Mouse (Mus musculus) kidney, embryonic 14.5 days (tissue): ENCODE results near the gene Snx3. TPM values are rescaled to one million over a fixed set of nuclear protein-coding genes. Genes with fewer than 3 reads are reported as not detected.
A peak's percentile ranks its signal among the peaks of the same experiment; 100 is the strongest.

Source experiments
- ATAC-seq: fragments of 200-750 bp; cut with Nextera tagmentation; 2 replicates; pipeline ENCODE4 v1.8.0; 2017; ENCODE audit warnings: moderate number of reproducible peaks, mild to moderate bottlenecking, moderate TSS enrichment, moderate library complexity; ENCODE audit not compliant: low FRiP score, low TSS enrichment
- H3K27ac ChIP-seq: fragments of 300-500 bp; sonication (generic); 2 replicates; pipeline ENCODE4 v1.5.1; 2014; ENCODE audit warnings: low read depth, mild to moderate bottlenecking, low read length, moderate library complexity, mixed read lengths
- H3K27me3 ChIP-seq: fragments of 300-500 bp; sonication (generic); 2 replicates; pipeline ENCODE4 v1.6.1; 2014; ENCODE audit warnings: mild to moderate bottlenecking, low read length; ENCODE audit not compliant: control insufficient read depth, insufficient read depth
- H3K36me3 ChIP-seq: fragments of 300-500 bp; sonication (generic); 2 replicates; pipeline ENCODE4 v1.6.1; 2014; ENCODE audit warnings: low read length, mixed read lengths; ENCODE audit not compliant: control insufficient read depth, insufficient read depth
- H3K4me1 ChIP-seq: fragments of 300-500 bp; sonication (generic); 2 replicates; pipeline ENCODE4 v1.6.1; 2014; ENCODE audit warnings: low read length, mixed read lengths; ENCODE audit not compliant: control insufficient read depth, insufficient read depth
- H3K4me2 ChIP-seq: fragments of 300-500 bp; sonication (generic); replicated peaks from 2 replicates; pipeline ENCODE4 v1.6.1; 2014; ENCODE audit warnings: low read depth, mild to moderate bottlenecking, low read length
- H3K4me3 ChIP-seq: fragments of 300-500 bp; sonication (generic); 2 replicates; pipeline ENCODE4 v1.5.1; 2014; ENCODE audit warnings: mild to moderate bottlenecking, low read length
- H3K9ac ChIP-seq: fragments of 300-500 bp; sonication (generic); 2 replicates; pipeline ENCODE4 v1.6.1; 2014; ENCODE audit warnings: low read depth, mild to moderate bottlenecking, low read length, moderate library complexity
- H3K9me3 ChIP-seq: fragments of 300-500 bp; sonication (generic); 2 replicates; pipeline ENCODE4 v1.6.1; 2016; ENCODE audit warnings: low read length; ENCODE audit not compliant: control insufficient read depth
- WGBS: fragments of 180-500 bp; shearing (Covaris S2); extraction: QIAGEN DNeasy Blood & Tissue Kit; methylation state at CpG from one replicate; pipeline ENCODE4 v1.1.7; 2014; 5-methylcytosine and 5-hydroxymethylcytosine counted together
- polyA plus RNA-seq: library from polyadenylated mRNA; unstranded; fragments of >200 nt; fragmentation: Nextera tagmentation; extraction: Ambion mirVana; gene quantifications from 2 replicates; pipeline ENCODE4 v1.2.1, GENCODE M21; 2014

Gene Snx3
- 278 and 302 TPM in 2 replicates for polyA plus RNA-seq

DNA sequence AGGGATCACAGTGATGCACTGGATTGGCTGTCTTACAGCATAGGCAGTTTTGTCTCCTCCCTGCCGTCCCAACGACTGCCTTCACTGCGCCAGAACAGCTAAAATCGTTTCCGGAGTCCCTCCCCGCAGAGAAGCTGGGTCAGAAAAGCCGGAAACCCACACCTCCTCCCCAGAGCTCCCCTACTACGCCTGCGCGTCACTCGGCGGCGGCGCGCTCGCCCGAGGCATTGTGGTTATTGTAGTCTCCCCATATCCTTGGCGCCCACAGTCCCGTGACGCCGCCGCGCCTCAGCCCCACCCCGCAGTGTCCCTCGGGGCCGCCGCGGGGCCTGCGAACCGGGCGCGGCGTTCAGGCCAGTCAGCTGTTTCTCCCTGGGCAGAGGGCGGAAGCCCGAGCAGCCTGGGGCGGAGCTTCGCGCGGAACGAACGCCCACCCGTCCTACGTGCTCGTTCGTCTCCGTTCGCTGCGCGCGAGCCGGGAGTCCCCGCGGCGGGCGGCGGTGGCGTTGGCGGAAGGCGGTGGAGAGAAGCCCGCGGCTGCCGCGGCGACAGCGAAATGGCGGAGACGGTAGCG is at the start of gene Snx3:
TSS of gene Snx3 (plus strand) at position 256 of the 574 bp plus-strand sequence.
- H3K27ac ChIP-seq: peak within 1 kb of the TSS; percentile 95
- peak; percentile 97 for ATAC-seq
- H3K4me3 ChIP-seq: peak within 1 kb of the TSS; percentile 86
- H3K4me1 ChIP-seq: 0 out of 2 replicates have a peak, but pooled peaks cover 5% of the 10 kb centered on the region
- H3K27me3 ChIP-seq: no peaks in the 10 kb centered on the region
- under 1% methylated on average over 68 of the region's 68 CpGs for WGBS
- peak within 1 kb of the TSS; percentile 89 for H3K9ac ChIP-seq
- no peaks in the 10 kb centered on the region for H3K36me3 ChIP-seq
- peak within 1 kb of the TSS; percentile 72 for H3K4me2 ChIP-seq
- no peaks in the 10 kb centered on the region for H3K9me3 ChIP-seq

DNA sequence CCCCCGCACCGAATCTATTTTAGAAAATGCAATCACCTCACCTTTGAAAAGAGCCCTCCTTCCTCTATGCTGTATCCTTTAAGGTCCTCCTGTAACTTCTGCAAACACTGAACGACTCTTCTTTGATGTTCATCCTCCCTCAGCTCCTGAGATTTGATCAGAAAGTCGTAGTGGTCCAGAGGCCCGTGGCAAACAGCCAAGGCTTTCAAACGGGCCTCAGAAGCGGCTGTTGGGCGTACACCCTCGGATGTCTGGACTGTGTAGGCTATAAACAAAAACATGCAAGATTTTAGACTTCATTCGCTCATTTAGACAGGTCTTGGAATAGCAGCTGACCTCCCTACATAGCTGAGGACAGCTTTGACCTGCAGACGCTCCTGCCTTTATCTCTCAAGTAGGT is 47.6 kb upstream of the Snx3 start:
- H3K27ac ChIP-seq: no peak overlapping the region
- H3K9ac ChIP-seq: no peak overlapping the region
- WGBS: 70% methylated on average over 11 of the region's 11 CpGs
- H3K27me3 ChIP-seq: no peaks in the 10 kb centered on the region
- ATAC-seq: no peak
- no peaks in the 10 kb centered on the region for H3K4me1 ChIP-seq
- peaks cover 3% of the 10 kb centered on the region; the same call in 1 of the 2 replicates for H3K9me3 ChIP-seq
- no peaks in the 10 kb centered on the region; the same call in 1 of the 2 replicates for H3K36me3 ChIP-seq
- no peak overlapping the region for H3K4me2 ChIP-seq
- no peak overlapping the region for H3K4me3 ChIP-seq

GRCm38 (mm10) chr10:42454690-42455089 is 47.1 kb upstream of the Snx3 start:
- Histone ChIP-seq H3K9ac (no peak overlapping the region), H3K4me1 (no peaks in the 10 kb centered on the region), H3K27ac (no peak overlapping the region), H3K36me3 (no peaks in the 10 kb centered on the region; the same call in 1 of the 2 replicates), H3K4me2 (no peak overlapping the region), H3K27me3 (no peaks in the 10 kb centered on the region), H3K4me3 (no peak overlapping the region), H3K9me3 (peaks cover 8% of the 10 kb centered on the region; the same call in 1 of the 2 replicates)
- WGBS: 89% methylated on average over 6 of the region's 6 CpGs
- ATAC-seq: no peak

DNA sequence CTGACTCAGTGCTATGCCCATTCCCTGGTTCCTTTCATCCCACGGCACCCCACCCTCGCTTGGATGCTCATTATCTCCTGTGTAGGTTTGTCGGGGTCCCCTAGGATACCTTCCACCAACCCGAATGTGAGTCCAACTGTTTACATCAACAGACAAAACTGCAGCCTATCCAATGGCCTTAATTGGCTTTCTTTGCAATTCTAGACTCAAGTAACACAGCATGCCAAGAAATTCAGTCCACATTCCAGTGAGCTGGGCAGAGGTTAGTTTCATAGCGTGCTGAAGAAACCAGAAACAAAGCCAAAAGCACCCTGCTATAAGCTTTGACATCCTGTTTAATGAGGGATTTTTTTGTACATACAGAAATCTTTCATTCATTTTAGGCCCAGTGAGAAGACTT is 45.8 kb upstream of the Snx3 start:
- Histone ChIP-seq H3K4me3 (no peak overlapping the region), H3K9ac (no peak overlapping the region), H3K27me3 (no peaks in the 10 kb centered on the region), H3K4me2 (no peak overlapping the region), H3K9me3 (peaks cover 9% of the 10 kb centered on the region; the same call in 1 of the 2 replicates), H3K27ac (no peak overlapping the region), H3K4me1 (no peaks in the 10 kb centered on the region), H3K36me3 (no peaks in the 10 kb centered on the region; the same call in 1 of the 2 replicates)
- ATAC-seq: no peak
- WGBS: 80% methylated on average over 5 of the region's 5 CpGs

GRCm38 (mm10) chr10:42457557-42458191 is 44.2 kb upstream of the Snx3 start:
- Histone ChIP-seq H3K4me2 (no peak overlapping the region), H3K9me3 (peaks cover 9% of the 10 kb centered on the region; the same call in 1 of the 2 replicates), H3K4me1 (no peaks in the 10 kb centered on the region), H3K36me3 (no peaks in the 10 kb centered on the region; the same call in 1 of the 2 replicates), H3K27me3 (no peaks in the 10 kb centered on the region), H3K9ac (no peak overlapping the region), H3K4me3 (no peak overlapping the region), H3K27ac (peak overlapping the region; percentile 15; the same call in 1 of the 2 replicates)
- ATAC-seq: no peak
- 69% methylated on average over 9 of the region's 9 CpGs for WGBS

- H3K36me3 ChIP-seq: no peaks in the 10 kb centered on the region
- no peaks in the 10 kb centered on the region for H3K27me3 ChIP-seq
- no peak overlapping the region for H3K4me3 ChIP-seq
- H3K4me1 ChIP-seq: no peaks in the 10 kb centered on the region
- H3K27ac ChIP-seq: no peak overlapping the region
- peaks cover 6% of the 10 kb centered on the region; the same call in 1 of the 2 replicates for H3K9me3 ChIP-seq
- H3K4me2 ChIP-seq: no peak overlapping the region
- ATAC-seq: no peak
- 0 out of 2 replicates have a peak overlapping the region, but pooled peaks have one; percentile 12 for H3K9ac ChIP-seq
- WGBS: 23% methylated on average over 5 of the region's 5 CpGs
Observed at GRCm38 (mm10) chr10:42464224-42464623, 37.6 kb upstream of the Snx3 start.

DNA sequence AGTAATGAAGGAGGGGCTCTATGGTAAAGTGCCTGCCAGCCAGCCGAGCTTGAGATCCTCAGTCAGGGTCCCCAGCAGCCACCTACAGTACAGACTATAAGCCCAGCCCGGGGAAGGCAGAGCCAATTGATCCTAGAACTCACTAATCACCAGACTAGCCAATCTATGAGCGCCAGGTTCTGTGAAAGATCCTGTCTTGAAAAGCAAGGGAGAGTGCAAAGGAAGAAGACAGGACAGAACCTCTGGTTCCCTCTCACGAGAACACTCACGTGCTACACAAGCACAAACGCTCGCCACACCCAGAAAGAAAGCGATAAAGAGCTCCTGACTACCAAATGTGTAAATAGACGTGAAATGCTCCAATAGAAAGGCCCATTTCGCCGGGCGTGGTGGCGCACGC is 37.0 kb upstream of the Snx3 start:
- Histone ChIP-seq H3K36me3 (no peaks in the 10 kb centered on the region), H3K27me3 (no peaks in the 10 kb centered on the region), H3K9me3 (peaks cover under 1% of the 10 kb centered on the region; the same call in 1 of the 2 replicates), H3K4me2 (no peak overlapping the region), H3K27ac (no peak overlapping the region), H3K9ac (no peak overlapping the region), H3K4me1 (no peaks in the 10 kb centered on the region), H3K4me3 (no peak overlapping the region)
- whole genome bisulfite sequencing: 75% methylated on average over 14 of the region's 14 CpGs
- ATAC-seq: no peak

- Histone ChIP-seq H3K4me3 (no peak overlapping the region), H3K27ac (no peak overlapping the region), H3K9me3 (no peaks in the 10 kb centered on the region), H3K4me2 (no peak overlapping the region), H3K4me1 (peaks cover 4% of the 10 kb centered on the region; the same call in 1 of the 2 replicates), H3K36me3 (0 out of 2 replicates have a peak, but pooled peaks cover 2% of the 10 kb centered on the region), H3K9ac (no peak overlapping the region), H3K27me3 (no peaks in the 10 kb centered on the region)
- 84% methylated on average over 6 of the region's 6 CpGs for WGBS
- ATAC-seq: no peak
Observed at GRCm38 (mm10) chr10:42474946-42475514, 26.8 kb upstream of the Snx3 start.
